Mouse (Mus musculus): Measurements from ENCODE around the gene Rnf40. TPM values are rescaled to one million over a fixed set of nuclear protein-coding genes. Genes with fewer than 3 reads are reported as not detected.

Gene Rnf40
- 26.1 and 32.8 TPM in 2 replicates for polyA plus RNA-seq (2012; rRNA removed)

GRCm38 (mm10) chr7:127588011-127588871 lies at the start of gene Rnf40, which contains the start of gene Ccdc189:
Gene Rnf40, plus strand, starts transcription at chr7:127588767.
Gene Ccdc189, minus strand, starts transcription at chr7:127588595.
- peak; percentile 88 for DNase-seq
- Histone ChIP-seq H3K4me3 (replicated peaks; ENCODE audit: extremely low read depth, low read depth, low read length) (peak within 1 kb of the TSS; percentile 87), H3K4me1 (ENCODE audit: control insufficient read depth, insufficient read depth, low read length) (peaks cover 5% of the 10 kb centered on the region)
- under 1% methylated on average over 50 of the region's 50 CpGs for WGBS
- TF ChIP-seq CTCF (IDR thresholded peaks at IDR 0.05; ENCODE audit: insufficient read depth, low read length) (no peak), POLR2A (IDR thresholded peaks at IDR 0.05; ENCODE audit: borderline replicate concordance, extremely low read depth, low read depth, low read length) (peak; percentile 53; the same call in 1 of the 2 replicates)

- 92% methylated on average over 3 of the region's 3 CpGs for WGBS
- Histone ChIP-seq H3K4me1 (ENCODE audit: control insufficient read depth, insufficient read depth, low read length) (no peaks in the 10 kb centered on the region), H3K4me3 (replicated peaks; ENCODE audit: extremely low read depth, low read depth, low read length) (no peak overlapping the region)
- no peak for DNase-seq
- TF ChIP-seq CTCF (IDR thresholded peaks at IDR 0.05; ENCODE audit: insufficient read depth, low read length), result no peak
Measured at GRCm38 (mm10) chr7:127541671-127542070, 46.9 kb upstream of the Rnf40 start.

GRCm38 (mm10) chr7:127549116-127549835 lies 39.3 kb upstream of the Rnf40 start:
- 82% methylated on average over 15 of the region's 15 CpGs for WGBS
- no peak for DNase-seq
- no peak overlapping the region for H3K4me3 ChIP-seq (replicated peaks; ENCODE audit: extremely low read depth, low read depth, low read length)
- no peaks in the 10 kb centered on the region for H3K4me1 ChIP-seq (ENCODE audit: control insufficient read depth, insufficient read depth, low read length)
- TF ChIP-seq CTCF (IDR thresholded peaks at IDR 0.05; ENCODE audit: insufficient read depth, low read length) (no peak), POLR2A (IDR thresholded peaks at IDR 0.05; ENCODE audit: borderline replicate concordance, extremely low read depth, low read depth, low read length) (no peak)

- WGBS, result 95% methylated on average over 8 of the region's 8 CpGs
- no peak overlapping the region for H3K4me3 ChIP-seq (replicated peaks; ENCODE audit: extremely low read depth, low read depth, low read length)
- no peaks in the 10 kb centered on the region for H3K4me1 ChIP-seq (ENCODE audit: control insufficient read depth, insufficient read depth, low read length)
- TF ChIP-seq POLR2A (IDR thresholded peaks at IDR 0.05; ENCODE audit: borderline replicate concordance, extremely low read depth, low read depth, low read length), result no peak
- no peak for DNase-seq
Measured at GRCm38 (mm10) chr7:127551558-127551957, 37.0 kb upstream of the Rnf40 start.

GRCm38 (mm10) chr7:127560580-127560979 lies 28.0 kb upstream of the Rnf40 start:
- 96% methylated on average over 11 of the region's 11 CpGs for WGBS
- no peak for TF ChIP-seq CTCF (IDR thresholded peaks at IDR 0.05; ENCODE audit: insufficient read depth, low read length)
- TF ChIP-seq POLR2A (IDR thresholded peaks at IDR 0.05; ENCODE audit: borderline replicate concordance, extremely low read depth, low read depth, low read length), result no peak

GRCm38 (mm10) chr7:127561340-127561858 lies 27.2 kb upstream of the Rnf40 start, which contains the start of gene Tmem265:
Gene Tmem265, plus strand, starts transcription at chr7:127561390.
- TF ChIP-seq POLR2A (IDR thresholded peaks at IDR 0.05; ENCODE audit: borderline replicate concordance, extremely low read depth, low read depth, low read length) (no peak), CTCF (IDR thresholded peaks at IDR 0.05; ENCODE audit: insufficient read depth, low read length) (no peak)
- 74% methylated on average over 5 of the region's 5 CpGs for WGBS
- no peak within 1 kb of the TSS for H3K4me3 ChIP-seq (replicated peaks; ENCODE audit: extremely low read depth, low read depth, low read length)
- peaks cover 5% of the 10 kb centered on the region; the same call in 1 of the 2 replicates for H3K4me1 ChIP-seq (ENCODE audit: control insufficient read depth, insufficient read depth, low read length)
- no peak for DNase-seq

More at GRCm38 (mm10) chr7:127560580-127560979, 28.0 kb upstream of the Rnf40 start:
- no peak for DNase-seq
- Histone ChIP-seq H3K4me3 (replicated peaks; ENCODE audit: extremely low read depth, low read depth, low read length) (no peak overlapping the region), H3K4me1 (ENCODE audit: control insufficient read depth, insufficient read depth, low read length) (peaks cover 5% of the 10 kb centered on the region; the same call in 1 of the 2 replicates)

- DNase-seq, result no peak
- peaks cover 5% of the 10 kb centered on the region; the same call in 1 of the 2 replicates for H3K4me1 ChIP-seq (ENCODE audit: control insufficient read depth, insufficient read depth, low read length)
- TF ChIP-seq CTCF (IDR thresholded peaks at IDR 0.05; ENCODE audit: insufficient read depth, low read length) (no peak), POLR2A (IDR thresholded peaks at IDR 0.05; ENCODE audit: borderline replicate concordance, extremely low read depth, low read depth, low read length) (no peak)
- 58% methylated on average over 6 of the region's 6 CpGs for WGBS
- H3K4me3 ChIP-seq (replicated peaks; ENCODE audit: extremely low read depth, low read depth, low read length), result no peak overlapping the region
Measured at GRCm38 (mm10) chr7:127564381-127565150, 24.0 kb upstream of the Rnf40 start.

GRCm38 (mm10) chr7:127572895-127573471 lies 15.6 kb upstream of the Rnf40 start, which contains the start of gene Phkg2:
Gene Phkg2, plus strand, starts transcription at chr7:127573340.
- Histone ChIP-seq H3K4me3 (replicated peaks; ENCODE audit: extremely low read depth, low read depth, low read length) (peak within 1 kb of the TSS; percentile 90), H3K4me1 (ENCODE audit: control insufficient read depth, insufficient read depth, low read length) (peaks cover 8% of the 10 kb centered on the region; the same call in 1 of the 2 replicates)
- TF ChIP-seq POLR2A (IDR thresholded peaks at IDR 0.05; ENCODE audit: borderline replicate concordance, extremely low read depth, low read depth, low read length), result peak; percentile 78; the same call in 1 of the 2 replicates
- TF ChIP-seq CTCF (IDR thresholded peaks at IDR 0.05; ENCODE audit: insufficient read depth, low read length), result no peak
- DNase-seq, result peak; percentile 81
- 0% methylated on average over 17 of the region's 17 CpGs for WGBS
